10 mouse cellular contexts compared by ENCODE assay signal in the genomic region with DNA sequence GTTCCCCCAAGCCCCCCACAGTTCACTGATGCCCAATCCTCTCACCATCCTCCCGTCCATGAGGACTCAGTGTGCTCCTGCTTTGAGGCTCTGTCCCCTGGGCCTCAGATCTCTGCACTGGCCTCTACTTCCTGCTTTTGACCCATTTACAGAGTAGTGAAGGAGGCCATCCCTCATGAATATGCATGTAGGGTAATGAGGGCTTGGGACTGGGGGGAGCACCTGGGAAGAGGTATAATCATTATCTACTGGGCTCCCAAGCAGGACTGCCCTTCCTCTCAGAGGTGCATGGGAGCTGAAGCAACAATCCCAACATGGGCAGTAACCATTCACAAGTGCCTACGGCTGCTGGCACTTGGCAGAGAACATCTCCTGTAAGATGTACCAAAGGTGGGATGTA. TPM values are rescaled to one million over a fixed set of nuclear protein-coding genes. Genes with fewer than 3 reads are reported as not detected.
DNase-seq lines count a peak whose midpoint lies in the region; ATAC-seq and TF ChIP-seq lines count a peak whose summit lies in the region.
"Had no signal": no experiment of that assay in that cellular context is flagged by ENCODE, and none has a peak within 500 bp of the region (broad histone marks: within the 10 kb centered on the region; RNA-seq: fewer than 3 reads in every experiment).

A gene (minus strand): TSS at position 101 of the 400 bp plus-strand sequence.

- H3K36me3 ChIP-seq in forebrain, embryonic 11.5 days (ENCODE audit: control insufficient read depth, insufficient read depth, low read length): no peaks in the 10 kb centered on the region
- no peaks in the 10 kb centered on the region for H3K36me3 ChIP-seq in hindbrain, embryonic 15.5 days
- no peaks in the 10 kb centered on the region for H3K36me3 ChIP-seq in myocyte (ENCODE audit: control insufficient read depth, insufficient read depth)
- H3K36me3 ChIP-seq: G1E had no signal

- WGBS in lung, adult 2 months: 69% methylated on average over 2 of the region's 2 CpGs
- 61% methylated on average over 2 of the region's 2 CpGs for WGBS in forebrain, embryonic 11.5 days
- 69% methylated on average over 2 of the region's 2 CpGs for WGBS in hindbrain, embryonic 15.5 days

- H3K9me3 ChIP-seq in forebrain, embryonic 11.5 days (ENCODE audit: control insufficient read depth, low read length): no peaks in the 10 kb centered on the region
- no peaks in the 10 kb centered on the region for H3K9me3 ChIP-seq in hindbrain, embryonic 15.5 days
- H3K9me3 ChIP-seq: G1E had no signal

- peaks cover 2% of the 10 kb centered on the region; the same call in 1 of the 2 replicates for H3K27me3 ChIP-seq in forebrain, embryonic 11.5 days (ENCODE audit: control insufficient read depth, insufficient read depth, low read length)
- no peaks in the 10 kb centered on the region for H3K27me3 ChIP-seq in hindbrain, embryonic 15.5 days
- no peaks in the 10 kb centered on the region for H3K27me3 ChIP-seq in myocyte (ENCODE audit: control insufficient read depth, insufficient read depth, insufficient read length)

- no peak within 1 kb of the TSS for H3ac ChIP-seq in myocyte (ENCODE audit: control insufficient read depth, insufficient read length)

- DNase-seq in lung, adult 2 months: no peak
- no peak for DNase-seq in lung, adult 18-20 months
- DNase-seq in forebrain, embryonic 11.5 days (ENCODE audit: low spot score): no peak
- no peak for DNase-seq in ovary, postnatal 14 days (ENCODE audit: low spot score)
- no peak for DNase-seq in layer of hippocampus, postnatal 14 days (ENCODE audit: low spot score in 2 of 2)
- DNase-seq in right cerebral cortex, postnatal 25 days: no peak

- no peak within 1 kb of the TSS for H3K27ac ChIP-seq in forebrain, embryonic 11.5 days (ENCODE audit: low read depth, low read length)
- H3K27ac ChIP-seq in hindbrain, embryonic 15.5 days (replicated peaks): no peak within 1 kb of the TSS

- TF ChIP-seq CTCF in lung, adult 2 months (IDR thresholded peaks at IDR 0.05; ENCODE audit: insufficient read depth, low read length): no peak

- no peak within 1 kb of the TSS for H3K4me2 ChIP-seq in forebrain, embryonic 11.5 days (ENCODE audit: low read depth, low read length, severe bottlenecking)
- no peak within 1 kb of the TSS for H3K4me2 ChIP-seq in hindbrain, embryonic 15.5 days
- no peak within 1 kb of the TSS for H3K4me2 ChIP-seq in myocyte (ENCODE audit: low read depth)

- TF ChIP-seq POLR2A in lung, adult 2 months (IDR thresholded peaks at IDR 0.05; ENCODE audit: borderline replicate concordance, extremely low read depth, low read depth, low read length): no peak
- no peak for TF ChIP-seq POLR2A in myocyte (IDR thresholded peaks at IDR 0.05; ENCODE audit: insufficient read length, low read depth)

- no peaks in the 10 kb centered on the region for H3K4me1 ChIP-seq in lung, adult 2 months (ENCODE audit: control insufficient read depth, insufficient read depth, low read length)
- H3K4me1 ChIP-seq in forebrain, embryonic 11.5 days (replicated peaks; ENCODE audit: control insufficient read depth, insufficient read depth, low read length): peaks cover 3% of the 10 kb centered on the region; the same call in 1 of the 2 replicates
- peaks cover 9% of the 10 kb centered on the region for H3K4me1 ChIP-seq in hindbrain, embryonic 15.5 days (replicated peaks)

- H3K4me3 ChIP-seq in lung, adult 2 months (replicated peaks; ENCODE audit: extremely low read depth, low read depth, low read length): no peak within 1 kb of the TSS
- no peak within 1 kb of the TSS for H3K4me3 ChIP-seq in forebrain, embryonic 11.5 days (ENCODE audit: low read depth, low read length)
- no peak within 1 kb of the TSS for H3K4me3 ChIP-seq in hindbrain, embryonic 15.5 days
- H3K4me3 ChIP-seq in myocyte: no peak within 1 kb of the TSS

- no peak within 1 kb of the TSS for H3K9ac ChIP-seq in forebrain, embryonic 11.5 days (ENCODE audit: low read length)
- no peak within 1 kb of the TSS for H3K9ac ChIP-seq in hindbrain, embryonic 15.5 days

- no peaks in the 10 kb centered on the region for H3K79me2 ChIP-seq in myocyte (ENCODE audit: control insufficient read depth, insufficient read depth)

- ATAC-seq in forebrain, embryonic 11.5 days (replicated peaks; ENCODE audit: low FRiP score): no peak
- no peak for ATAC-seq in hindbrain, embryonic 15.5 days (ENCODE audit: low FRiP score, low read depth)

TF ChIP-seq in myocyte, 11 proteins besides CTCF, POLR2A, EP300 and RAD21:
- TF ChIP-seq CEBPB (IDR thresholded peaks at IDR 0.05; ENCODE audit: insufficient read depth, poor library complexity, severe bottlenecking) (no peak), USF1 (IDR thresholded peaks at IDR 0.05; ENCODE audit: low read depth) (no peak), SRF (IDR thresholded peaks at IDR 0.05; ENCODE audit: control insufficient read depth, insufficient read length, low read depth) (no peak), POLR2AphosphoS2 (IDR thresholded peaks at IDR 0.05; ENCODE audit: insufficient read length, low read depth) (no peak), REST (IDR thresholded peaks at IDR 0.05; ENCODE audit: insufficient read depth, insufficient read length) (no peak), TCF12 (IDR thresholded peaks at IDR 0.05; ENCODE audit: insufficient read depth, poor library complexity, severe bottlenecking) (no peak), MAX (IDR thresholded peaks at IDR 0.05; ENCODE audit: low read depth) (no peak), TCF3 (IDR thresholded peaks at IDR 0.05; ENCODE audit: insufficient read length, low read depth) (no peak), MYOG (IDR thresholded peaks at IDR 0.05; ENCODE audit: control insufficient read depth in 1 of 3, insufficient read depth in 1 of 3, insufficient read length in 2 of 3, low read depth in 2 of 3) (no peak), E2F4 (IDR thresholded peaks at IDR 0.05; ENCODE audit: insufficient read depth) (no peak)

RNA-seq across cellular contexts. Expression of the gene that starts here (rescaled TPM):
- polyA plus RNA-seq in lung, adult 2 months (2012; rRNA removed): 42.2 and 66.5 TPM in 2 replicates
- 83.4 and 86.8 TPM in 2 replicates for polyA plus RNA-seq in forebrain, embryonic 11.5 days (2014; fragmentation: Nextera tagmentation; extraction: Ambion mirVana)
- 36.3 and 37.5 TPM in 2 replicates for polyA plus RNA-seq in hindbrain, embryonic 15.5 days (2015; fragmentation: Nextera tagmentation; extraction: Ambion mirVana)
- polyA plus RNA-seq in myocyte (2012; fragmentation: generic; extraction: Trizol): 120 TPM
- 1 to 10 TPM; 7.9 to 9.6 TPM for total RNA-seq in layer of hippocampus, postnatal 14 days (2021)
- total RNA-seq: G1E; hematopoietic stem cell, adult 5-6 weeks had no signal
- polyA plus RNA-seq: G1E had no signal
